12 mouse cellular contexts compared by ENCODE assay signal in genomic region chr7:46603051-46603450, GRCm38 (mm10). TPM values are rescaled to one million over a fixed set of nuclear protein-coding genes. Genes with fewer than 3 reads are reported as not detected.
DNase-seq lines count a peak whose midpoint lies in the region; ATAC-seq and TF ChIP-seq lines count a peak whose summit lies in the region.
"Had no signal": no experiment of that assay in that cellular context is flagged by ENCODE, and none has a peak within 500 bp of the region (broad histone marks: within the 10 kb centered on the region; RNA-seq: fewer than 3 reads in every experiment).

No protein-coding gene starts in this region.

- H3K27me3 ChIP-seq in kidney, adult 2 months (replicated peaks; ENCODE audit: control insufficient read depth, insufficient read depth, low read length), result no peaks in the 10 kb centered on the region
- no peaks in the 10 kb centered on the region for H3K27me3 ChIP-seq in forebrain, embryonic 14.5 days (replicated peaks; ENCODE audit: control insufficient read depth, insufficient read depth, low read length)
- H3K27me3 ChIP-seq: midbrain, embryonic 12.5 days had no signal

- TF ChIP-seq CTCF in kidney, adult 2 months (conservative IDR thresholded peaks at IDR 0.05; ENCODE audit: insufficient read depth, insufficient read length, low read depth, low read length), result no peak

- no peak for ATAC-seq in forebrain, embryonic 14.5 days

- H3K4me2 ChIP-seq in forebrain, embryonic 14.5 days (ENCODE audit: low read length), result no peak overlapping the region
- H3K4me2 ChIP-seq: midbrain, embryonic 12.5 days had no signal

- peak; percentile 28 to 37 for DNase-seq in adrenal gland, postnatal 36 days
- DNase-seq in adrenal gland, postnatal 4 days (ENCODE audit: low spot score in 2 of 2), result no peak
- DNase-seq in kidney, adult 2 months, result peak; percentile 46
- DNase-seq in kidney, postnatal 10 days, result no peak
- DNase-seq in brain, adult 2 months (ENCODE audit: low read depth, low spot score), result peak; percentile 97
- peak; percentile 34 for DNase-seq in forebrain, embryonic 14.5 days (ENCODE audit: low spot score)
- DNase-seq in left cerebral cortex, postnatal 25 days (ENCODE audit: low spot score in 2 of 2), result no peak
- no peak for DNase-seq in spleen, postnatal 14 days (ENCODE audit: low spot score in 2 of 2)
- DNase-seq: gastrocnemius, adult 2 months; right cerebral cortex, postnatal 14 days had no signal

- H3K4me3 ChIP-seq in kidney, adult 2 months (ENCODE audit: insufficient read depth, low read depth, low read length), result no peak overlapping the region
- no peak overlapping the region for H3K4me3 ChIP-seq in forebrain, embryonic 14.5 days (ENCODE audit: low read depth, low read length)
- H3K4me3 ChIP-seq: gastrocnemius, adult 2 months; midbrain, embryonic 12.5 days had no signal

- WGBS in kidney, adult 2 months, result 76% methylated on average over 7 of the region's 7 CpGs
- 56% methylated on average over 7 of the region's 7 CpGs for WGBS in forebrain, embryonic 14.5 days

- no peak overlapping the region for H3K9ac ChIP-seq in forebrain, embryonic 14.5 days (ENCODE audit: low read length)
- H3K9ac ChIP-seq: liver, embryonic 14.5 days; midbrain, embryonic 12.5 days had no signal

- intact Hi-C loops in left cerebral cortex, postnatal 25 days (cut with DNase I), result loop anchor here (10.0 kb wide), 1 partner anchor 508 kb away; no protein-coding TSS in a partner anchor

- no peak overlapping the region for H3K27ac ChIP-seq in kidney, adult 2 months (ENCODE audit: insufficient read depth, low read depth, low read length)
- H3K27ac ChIP-seq in forebrain, embryonic 14.5 days (ENCODE audit: low read depth, low read length), result peak overlapping the region; percentile 45; the same call in 1 of the 2 replicates
- H3K27ac ChIP-seq: gastrocnemius, adult 2 months; liver, embryonic 14.5 days had no signal

- no peaks in the 10 kb centered on the region for H3K9me3 ChIP-seq in forebrain, embryonic 14.5 days (replicated peaks; ENCODE audit: control insufficient read depth, low read length)
- H3K9me3 ChIP-seq: midbrain, embryonic 12.5 days had no signal

- TF ChIP-seq POLR2A in kidney, adult 2 months (IDR thresholded peaks at IDR 0.05; ENCODE audit: low read depth, low read length), result no peak

- no peaks in the 10 kb centered on the region for H3K36me3 ChIP-seq in kidney, adult 2 months (ENCODE audit: control insufficient read depth, insufficient read depth, low read length)
- no peaks in the 10 kb centered on the region for H3K36me3 ChIP-seq in forebrain, embryonic 14.5 days (ENCODE audit: control insufficient read depth, insufficient read depth, low read length)
- H3K36me3 ChIP-seq: midbrain, embryonic 12.5 days had no signal

- H3K4me1 ChIP-seq in kidney, adult 2 months (ENCODE audit: control insufficient read depth, insufficient read depth, low read length), result peaks cover 4% of the 10 kb centered on the region; the same call in 1 of the 2 replicates
- H3K4me1 ChIP-seq in forebrain, embryonic 14.5 days (ENCODE audit: control insufficient read depth, insufficient read depth, low read length), result peaks cover 23% of the 10 kb centered on the region

RNA-seq across cellular contexts. Expression of gene Sergef, which starts 36.6 kb away (rescaled TPM):
- total RNA-seq in adrenal gland, postnatal 36 days (2021), result 10 to 100 TPM; 21.9 to 22.1 TPM
- 10 to 100 TPM; 19.0 to 26.5 TPM for total RNA-seq in adrenal gland, postnatal 4 days (2021)
- polyA plus RNA-seq in kidney, adult 2 months (2012; rRNA removed), result 16.0 and 16.8 TPM in 2 replicates
- 23.4 and 26.1 TPM in 2 replicates for polyA plus RNA-seq in forebrain, embryonic 14.5 days (2014; fragmentation: Nextera tagmentation; extraction: Ambion mirVana)
- total RNA-seq in left cerebral cortex, postnatal 25 days (2021), result 10 to 100 TPM; 59.7 to 69.3 TPM

Comparison
In these comparisons a context has a peak if more than half of its experiments do, and no peak if none do; other contexts are left out.
1. DNase-seq: peak in adrenal gland, postnatal 36 days (2 of 2), kidney, adult 2 months (single experiment), brain, adult 2 months (single experiment) and forebrain, embryonic 14.5 days (single experiment); none in adrenal gland, postnatal 4 days (0 of 2), kidney, postnatal 10 days (single experiment), left cerebral cortex, postnatal 25 days (0 of 2) and spleen, postnatal 14 days (0 of 2).